Mouse (Mus musculus) liver, adult 2 months (tissue): ENCODE data around the gene Ppp1r9a.

ENCODE experiments used
- CTCF ChIP-seq: fragments of 200-500 bp; IDR thresholded peaks from 2 replicates; pipeline ENCODE4 v1.5.1; 2011; ENCODE audit warnings: low read depth, low read length, control low read depth
- POLR2A ChIP-seq: fragments of 200-500 bp; IDR thresholded peaks from 2 replicates; pipeline ENCODE4 v1.6.1; 2011; ENCODE audit warnings: low read length, control low read depth; ENCODE audit not compliant: insufficient read depth; ENCODE audit errors: extremely low read depth

- no peak for TF ChIP-seq POLR2A
- no peak for TF ChIP-seq CTCF
These were observed 201.1 kb downstream of the Ppp1r9a start for GRCm38 (mm10) chr6:5103769-5104168.
